Mouse (Mus musculus): ENCODE data around the gene Ntn1. TPM values are rescaled to one million over a fixed set of nuclear protein-coding genes. Genes with fewer than 3 reads are reported as not detected.

Gene Ntn1
- polyA plus RNA-seq, 1 experiment from 2014 or later: 12.5 TPM

DNA sequence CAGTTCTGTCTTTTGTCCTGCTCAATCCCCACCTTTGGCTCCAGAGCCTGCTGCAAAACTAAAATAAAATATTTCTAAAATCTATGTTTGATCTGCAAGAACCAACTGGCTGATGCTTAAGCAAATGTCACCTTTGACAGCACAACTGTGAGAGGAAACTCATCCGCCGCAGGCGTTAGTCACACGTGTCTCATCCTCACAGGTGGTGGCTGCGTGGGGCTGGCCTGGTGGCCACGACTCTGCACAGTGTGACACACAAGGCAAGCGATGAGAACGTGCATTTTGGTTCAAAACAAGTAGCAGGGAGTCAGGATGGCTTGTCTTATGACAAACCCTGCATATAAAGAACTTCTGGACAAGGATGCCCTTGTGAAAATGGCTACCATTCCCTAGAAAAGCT, 201.5 kb downstream of the Ntn1 start:
- Histone ChIP-seq H3K4me1 (peaks cover 37% of the 10 kb centered on the region), H3K4me3 (replicated peaks) (no peak overlapping the region), H3K9ac (no peak overlapping the region), H3K36me3 (no peaks in the 10 kb centered on the region), H3K9me3 (replicated peaks) (no peaks in the 10 kb centered on the region), H3K27ac (replicated peaks) (no peak overlapping the region), H3K4me2 (replicated peaks) (no peak overlapping the region), H3K27me3 (no peaks in the 10 kb centered on the region)
- WGBS: 76% methylated on average over 8 of the region's 8 CpGs
- no peak for ATAC-seq (ENCODE audit: insufficient number of reproducible peaks, low FRiP score, low TSS enrichment, low read depth)

DNA sequence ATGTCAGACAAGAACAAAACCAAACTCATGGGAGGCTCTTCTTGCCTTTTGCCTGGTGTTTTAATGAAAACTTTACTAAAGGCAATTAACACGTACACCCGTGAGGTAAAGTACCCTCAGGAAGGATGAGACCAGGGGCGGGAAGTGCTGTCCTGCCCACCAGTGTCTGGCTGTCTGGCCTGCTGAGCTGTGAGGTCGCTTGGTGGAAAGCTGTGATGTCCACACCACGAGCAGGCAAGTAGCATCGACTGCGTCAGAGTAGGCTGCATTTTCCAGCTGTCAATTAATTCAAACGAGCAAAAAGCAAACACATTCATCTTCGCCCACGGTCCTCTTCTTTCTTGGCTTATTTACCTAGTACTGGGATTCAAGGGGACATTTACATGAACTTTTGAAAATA, 201.9 kb downstream of the Ntn1 start:
- no peak overlapping the region for H3K9ac ChIP-seq
- ATAC-seq (ENCODE audit: insufficient number of reproducible peaks, low FRiP score, low TSS enrichment, low read depth): no peak
- H3K27me3 ChIP-seq: no peaks in the 10 kb centered on the region
- no peak overlapping the region for H3K4me2 ChIP-seq (replicated peaks)
- no peaks in the 10 kb centered on the region for H3K36me3 ChIP-seq
- no peak overlapping the region for H3K4me3 ChIP-seq (replicated peaks)
- H3K27ac ChIP-seq (replicated peaks): no peak overlapping the region
- no peaks in the 10 kb centered on the region for H3K9me3 ChIP-seq (replicated peaks)
- 71% methylated on average over 10 of the region's 10 CpGs for WGBS
- peaks cover 37% of the 10 kb centered on the region for H3K4me1 ChIP-seq

- Histone ChIP-seq H3K4me3 (replicated peaks) (no peak overlapping the region), H3K4me2 (replicated peaks) (no peak overlapping the region), H3K9me3 (replicated peaks) (no peaks in the 10 kb centered on the region), H3K4me1 (peaks cover 37% of the 10 kb centered on the region), H3K27ac (replicated peaks) (no peak overlapping the region), H3K9ac (no peak overlapping the region), H3K27me3 (no peaks in the 10 kb centered on the region), H3K36me3 (no peaks in the 10 kb centered on the region)
- 72% methylated on average over 11 of the region's 11 CpGs for WGBS
- ATAC-seq (ENCODE audit: insufficient number of reproducible peaks, low FRiP score, low TSS enrichment, low read depth): no peak
These were observed 203.2 kb downstream of the Ntn1 start for GRCm38 (mm10) chr11:68197471-68197870.

- 54% methylated on average over 6 of the region's 6 CpGs for WGBS
- no peaks in the 10 kb centered on the region for H3K27me3 ChIP-seq
- H3K4me1 ChIP-seq: peaks cover 33% of the 10 kb centered on the region
- H3K27ac ChIP-seq (replicated peaks): 0 out of 2 replicates have a peak overlapping the region, but pooled peaks have one; percentile 41
- H3K9ac ChIP-seq: no peak overlapping the region
- H3K9me3 ChIP-seq (replicated peaks): no peaks in the 10 kb centered on the region
- H3K4me3 ChIP-seq (replicated peaks): no peak overlapping the region
- no peak overlapping the region for H3K4me2 ChIP-seq (replicated peaks)
- H3K36me3 ChIP-seq: no peaks in the 10 kb centered on the region
- no peak for ATAC-seq (ENCODE audit: insufficient number of reproducible peaks, low FRiP score, low TSS enrichment, low read depth)
These were observed 204.1 kb downstream of the Ntn1 start for GRCm38 (mm10) chr11:68196566-68196965.

DNA sequence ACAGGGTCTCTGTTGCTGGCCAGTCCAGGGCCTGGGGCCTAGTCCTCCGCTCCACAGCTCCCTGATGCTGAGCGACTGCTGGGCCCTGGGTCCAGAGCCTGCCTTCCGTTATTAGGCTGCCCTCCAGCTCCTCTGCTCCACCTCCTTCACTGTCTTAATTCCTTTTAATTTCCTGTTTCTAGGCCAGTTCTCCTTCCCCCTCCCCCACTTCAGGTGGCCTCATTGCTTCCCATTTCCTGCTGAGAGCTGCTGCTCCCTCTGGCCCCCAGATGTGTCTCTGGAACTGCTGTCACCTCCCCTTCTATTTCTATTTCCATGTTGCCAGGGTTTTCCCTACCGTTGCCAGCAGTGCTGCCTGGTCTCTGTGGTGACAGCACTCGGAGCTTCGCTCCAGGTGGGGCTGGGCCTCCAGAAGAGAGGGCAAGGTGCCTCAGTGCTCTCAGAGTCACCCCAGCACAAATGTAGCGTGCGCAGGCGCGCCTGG, 204.9 kb downstream of the Ntn1 start:
- no peaks in the 10 kb centered on the region for H3K27me3 ChIP-seq
- H3K36me3 ChIP-seq: no peaks in the 10 kb centered on the region
- H3K9ac ChIP-seq: no peak overlapping the region
- no peaks in the 10 kb centered on the region for H3K9me3 ChIP-seq (replicated peaks)
- no peak overlapping the region for H3K4me2 ChIP-seq (replicated peaks)
- 48% methylated on average over 10 of the region's 10 CpGs for WGBS
- ATAC-seq (ENCODE audit: insufficient number of reproducible peaks, low FRiP score, low TSS enrichment, low read depth): 0 out of 2 replicates have a peak, but pooled peaks have one; percentile 37
- no peak overlapping the region for H3K4me3 ChIP-seq (replicated peaks)
- peaks cover 33% of the 10 kb centered on the region for H3K4me1 ChIP-seq
- peak overlapping the region; percentile 41; the same call in 1 of the 2 replicates for H3K27ac ChIP-seq (replicated peaks)

GRCm38 (mm10) chr11:68195168-68195567, 205.5 kb downstream of the Ntn1 start:
- 56% methylated on average over 6 of the region's 6 CpGs for WGBS

GRCm38 (mm10) chr11:68190849-68191248, 209.8 kb downstream of the Ntn1 start:
- ATAC-seq (ENCODE audit: insufficient number of reproducible peaks, low FRiP score, low TSS enrichment, low read depth): no peak
- H3K4me1 ChIP-seq: peaks cover 32% of the 10 kb centered on the region

More at GRCm38 (mm10) chr11:68195168-68195567, 205.5 kb downstream of the Ntn1 start:
- no peak for ATAC-seq (ENCODE audit: insufficient number of reproducible peaks, low FRiP score, low TSS enrichment, low read depth)
- Histone ChIP-seq H3K4me1 (peaks cover 33% of the 10 kb centered on the region), H3K4me3 (replicated peaks) (no peak overlapping the region), H3K27me3 (no peaks in the 10 kb centered on the region), H3K9ac (no peak overlapping the region), H3K36me3 (no peaks in the 10 kb centered on the region), H3K4me2 (replicated peaks) (no peak overlapping the region), H3K27ac (replicated peaks) (peak overlapping the region; percentile 41; the same call in 1 of the 2 replicates), H3K9me3 (replicated peaks) (no peaks in the 10 kb centered on the region)

GRCm38 (mm10) chr11:68188695-68189201, 211.9 kb downstream of the Ntn1 start:
- Histone ChIP-seq H3K27me3 (no peaks in the 10 kb centered on the region), H3K4me2 (replicated peaks) (no peak overlapping the region), H3K4me3 (replicated peaks) (no peak overlapping the region), H3K36me3 (no peaks in the 10 kb centered on the region), H3K9me3 (replicated peaks) (no peaks in the 10 kb centered on the region), H3K27ac (replicated peaks) (peak overlapping the region; percentile 18; the same call in 1 of the 2 replicates), H3K4me1 (peaks cover 16% of the 10 kb centered on the region), H3K9ac (no peak overlapping the region)
- no peak; the same call in 1 of the 2 replicates for ATAC-seq (ENCODE audit: insufficient number of reproducible peaks, low FRiP score, low TSS enrichment, low read depth)
- 55% methylated on average over 12 of the region's 12 CpGs for WGBS

More at GRCm38 (mm10) chr11:68190849-68191248, 209.8 kb downstream of the Ntn1 start:
- H3K4me3 ChIP-seq (replicated peaks): no peak overlapping the region
- no peak overlapping the region for H3K9ac ChIP-seq
- no peak overlapping the region for H3K27ac ChIP-seq (replicated peaks)
- H3K27me3 ChIP-seq: no peaks in the 10 kb centered on the region
- no peak overlapping the region for H3K4me2 ChIP-seq (replicated peaks)
- WGBS: 67% methylated on average over 5 of the region's 5 CpGs
- no peaks in the 10 kb centered on the region for H3K9me3 ChIP-seq (replicated peaks)
- H3K36me3 ChIP-seq: no peaks in the 10 kb centered on the region

DNA sequence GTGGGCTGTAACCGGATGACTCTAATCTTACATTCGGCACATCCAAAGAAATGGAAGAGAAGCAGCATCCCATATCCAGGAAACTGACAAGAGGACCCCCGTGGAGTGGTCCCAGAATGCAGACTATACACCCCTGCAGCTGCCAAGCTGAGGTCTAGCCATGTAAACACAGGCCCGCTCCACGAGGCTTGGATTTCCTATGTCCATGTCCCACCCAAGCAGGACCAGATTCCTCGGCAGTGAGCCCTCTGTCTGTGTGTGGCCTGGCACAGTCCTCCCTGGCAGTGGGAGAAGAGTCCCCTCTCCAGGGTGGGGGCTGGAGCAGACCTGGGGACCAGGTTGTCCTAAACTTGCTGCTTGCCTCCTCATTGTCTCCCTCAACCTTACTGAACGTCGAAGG, 213.4 kb downstream of the Ntn1 start:
- no peaks in the 10 kb centered on the region for H3K9me3 ChIP-seq (replicated peaks)
- no peaks in the 10 kb centered on the region for H3K27me3 ChIP-seq
- H3K27ac ChIP-seq (replicated peaks): no peak overlapping the region
- H3K4me1 ChIP-seq: peaks cover 16% of the 10 kb centered on the region
- H3K9ac ChIP-seq: no peak overlapping the region
- no peak overlapping the region for H3K4me2 ChIP-seq (replicated peaks)
- H3K36me3 ChIP-seq: no peaks in the 10 kb centered on the region
- no peak overlapping the region for H3K4me3 ChIP-seq (replicated peaks)
- no peak for ATAC-seq (ENCODE audit: insufficient number of reproducible peaks, low FRiP score, low TSS enrichment, low read depth)
- 51% methylated on average over 8 of the region's 8 CpGs for WGBS

GRCm38 (mm10) chr11:68185647-68186046, 215.0 kb downstream of the Ntn1 start:
- Histone ChIP-seq H3K36me3 (no peaks in the 10 kb centered on the region), H3K4me2 (replicated peaks) (no peak overlapping the region), H3K27ac (replicated peaks) (no peak overlapping the region), H3K4me1 (peaks cover 16% of the 10 kb centered on the region), H3K27me3 (no peaks in the 10 kb centered on the region), H3K9me3 (replicated peaks) (no peaks in the 10 kb centered on the region), H3K9ac (no peak overlapping the region), H3K4me3 (replicated peaks) (no peak overlapping the region)
- no peak for ATAC-seq (ENCODE audit: insufficient number of reproducible peaks, low FRiP score, low TSS enrichment, low read depth)
- WGBS: 87% methylated on average over 3 of the region's 3 CpGs

DNA sequence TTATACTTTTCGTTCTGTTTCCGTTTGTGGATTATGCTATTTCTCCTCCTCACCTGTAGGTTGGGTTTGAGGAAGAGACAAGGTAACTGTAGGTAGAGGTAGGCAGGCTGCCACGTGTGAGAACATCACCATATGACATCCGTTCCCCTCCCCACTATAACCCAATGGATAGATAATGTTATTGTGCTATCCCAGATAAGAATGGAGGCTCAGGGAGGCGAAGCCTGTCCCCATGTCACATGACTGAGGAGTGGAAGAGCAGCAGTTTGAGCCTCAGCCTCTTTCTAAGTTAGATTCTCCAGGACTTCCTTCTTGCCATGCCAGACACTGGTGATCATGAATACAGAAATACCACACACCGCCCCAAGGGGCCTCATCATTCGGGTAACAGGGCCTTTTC, 223.2 kb downstream of the Ntn1 start:
- H3K9ac ChIP-seq: no peak overlapping the region
- H3K27me3 ChIP-seq: no peaks in the 10 kb centered on the region
- ATAC-seq (ENCODE audit: insufficient number of reproducible peaks, low FRiP score, low TSS enrichment, low read depth): no peak
- H3K27ac ChIP-seq (replicated peaks): 0 out of 2 replicates have a peak overlapping the region, but pooled peaks have one; percentile 5
- no peak overlapping the region for H3K4me3 ChIP-seq (replicated peaks)
- no peaks in the 10 kb centered on the region for H3K9me3 ChIP-seq (replicated peaks)
- H3K4me1 ChIP-seq: 0 out of 2 replicates have a peak, but pooled peaks cover 10% of the 10 kb centered on the region
- H3K36me3 ChIP-seq: no peaks in the 10 kb centered on the region
- WGBS: 85% methylated on average over 7 of the region's 7 CpGs
- H3K4me2 ChIP-seq (replicated peaks): no peak overlapping the region

DNA sequence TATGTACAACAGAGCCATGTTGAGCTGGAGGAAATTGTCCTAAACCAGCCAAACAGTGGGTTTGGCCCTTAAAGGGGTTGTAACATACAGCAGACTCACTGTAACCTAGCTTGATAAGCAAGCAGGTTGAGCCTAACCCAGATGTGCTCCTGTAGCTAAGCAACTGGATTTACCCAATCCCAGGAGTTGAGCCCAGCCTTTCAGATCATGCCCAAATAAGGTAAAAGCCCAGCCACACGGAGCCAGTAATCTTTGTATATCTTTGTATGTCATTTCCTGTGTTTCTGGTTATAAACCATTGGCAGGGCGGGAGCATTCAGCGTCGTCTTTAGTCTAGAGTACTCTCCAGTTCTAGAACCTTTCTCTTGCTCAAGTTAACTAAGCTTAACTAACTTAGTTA, 224.1 kb downstream of the Ntn1 start:
- ATAC-seq (ENCODE audit: insufficient number of reproducible peaks, low FRiP score, low TSS enrichment, low read depth): no peak
- H3K4me3 ChIP-seq (replicated peaks): no peak overlapping the region
- H3K9ac ChIP-seq: no peak overlapping the region
- H3K36me3 ChIP-seq: no peaks in the 10 kb centered on the region
- H3K27me3 ChIP-seq: no peaks in the 10 kb centered on the region
- no peak overlapping the region for H3K4me2 ChIP-seq (replicated peaks)
- H3K9me3 ChIP-seq (replicated peaks): no peaks in the 10 kb centered on the region
- 0 out of 2 replicates have a peak, but pooled peaks cover 10% of the 10 kb centered on the region for H3K4me1 ChIP-seq
- H3K27ac ChIP-seq (replicated peaks): no peak overlapping the region
- WGBS: 53% methylated on average over 4 of the region's 4 CpGs
